Mouse (Mus musculus) liver, embryonic 16.5 days (tissue): ENCODE results near the gene Onecut3. TPM values are rescaled to one million over a fixed set of nuclear protein-coding genes. Genes with fewer than 3 reads are reported as not detected.

ENCODE experiments used
- polyA plus RNA-seq: library from polyadenylated mRNA; unstranded; fragments of >200 nt; fragmentation: Nextera tagmentation; extraction: Ambion mirVana; gene quantifications from 2 replicates; pipeline ENCODE4 v1.2.1, GENCODE M21; 2015

Gene Onecut3
- polyA plus RNA-seq, 1 experiment from 2014 or later, result 0.02 TPM

Other genes starting within 250 kb of the Onecut3 start
- 220 and 223 TPM in 2 replicates for gene Ndufs7, start 245.7 kb upstream of the Onecut3 start, polyA plus RNA-seq
- 138 and 166 TPM in 2 replicates for gene Gamt, start 233.8 kb upstream of the Onecut3 start, polyA plus RNA-seq
- 21.1 and 21.3 TPM in 2 replicates for gene Dazap1, start 233.3 kb upstream of the Onecut3 start, polyA plus RNA-seq
- 460 and 501 TPM in 2 replicates for gene Rps15, start 202.4 kb upstream of the Onecut3 start, polyA plus RNA-seq
- gene Apc2, start 198.9 kb upstream of the Onecut3 start, polyA plus RNA-seq, result 0.12 and 0.23 TPM in 2 replicates
- gene 2310011J03Rik, start 174.3 kb upstream of the Onecut3 start, polyA plus RNA-seq, result 27.9 and 29.0 TPM in 2 replicates
- 3.5 and 4.0 TPM in 2 replicates for gene Pcsk4, start 165.3 kb upstream of the Onecut3 start, polyA plus RNA-seq
- gene Reep6, start 164.9 kb upstream of the Onecut3 start, polyA plus RNA-seq, result 83.9 and 102 TPM in 2 replicates
- 2.2 and 3.4 TPM in 2 replicates for gene Adamtsl5, start 146.4 kb upstream of the Onecut3 start, polyA plus RNA-seq
- 0.05 and 0.18 TPM in 2 replicates for gene Plk5, start 138.4 kb upstream of the Onecut3 start, polyA plus RNA-seq
- 0.32 and 0.60 TPM in 2 replicates for gene Mex3d, start 107.2 kb upstream of the Onecut3 start, polyA plus RNA-seq
- 49.2 and 52.7 TPM in 2 replicates for gene Mbd3, start 95.3 kb upstream of the Onecut3 start, polyA plus RNA-seq
- gene Uqcr11, start 88.0 kb upstream of the Onecut3 start, polyA plus RNA-seq, result 509 and 519 TPM in 2 replicates
- gene Tcf3, start 61.2 kb upstream of the Onecut3 start, polyA plus RNA-seq, result 39.8 and 44.4 TPM in 2 replicates
- gene Atp8b3, start 44.3 kb downstream of the Onecut3 start, polyA plus RNA-seq, result 0.02 TPM in 1 of 2 replicates, not detected in the other
- 10.9 and 12.1 TPM in 2 replicates for gene Rexo1, start 66.7 kb downstream of the Onecut3 start, polyA plus RNA-seq
- 9.6 and 10.7 TPM in 2 replicates for gene Klf16, start 82.5 kb downstream of the Onecut3 start, polyA plus RNA-seq
- 31.4 and 35.9 TPM in 2 replicates for gene Abhd17a, start 95.5 kb downstream of the Onecut3 start, polyA plus RNA-seq
- gene Scamp4, start 108.0 kb downstream of the Onecut3 start, polyA plus RNA-seq, result 35.3 and 38.3 TPM in 2 replicates
- 3.2 and 3.7 TPM in 2 replicates for gene Adat3, start 108.0 kb downstream of the Onecut3 start, polyA plus RNA-seq
- gene Gm49322, start 111.2 kb downstream of the Onecut3 start, polyA plus RNA-seq, result 1.2 and 1.5 TPM in 2 replicates
- 5.0 and 9.8 TPM in 2 replicates for gene Csnk1g2, start 128.0 kb downstream of the Onecut3 start, polyA plus RNA-seq
- gene Btbd2, start 162.2 kb downstream of the Onecut3 start, polyA plus RNA-seq, result 2.8 and 5.1 TPM in 2 replicates
- 41.5 and 54.4 TPM in 2 replicates for gene Mknk2, start 183.3 kb downstream of the Onecut3 start, polyA plus RNA-seq
- 26.1 and 27.4 TPM in 2 replicates for gene Mob3a, start 207.1 kb downstream of the Onecut3 start, polyA plus RNA-seq
- 9.3 and 10.4 TPM in 2 replicates for gene Izumo4, start 207.3 kb downstream of the Onecut3 start, polyA plus RNA-seq
- 20.9 and 21.2 TPM in 2 replicates for gene Ap3d1, start 247.4 kb downstream of the Onecut3 start, polyA plus RNA-seq